In genomic region chr2:168691774-168692173, GRCm38 (mm10) we compare ENCODE assay signal across 9 mouse cellular contexts. TPM values are rescaled to one million over a fixed set of nuclear protein-coding genes. Genes with fewer than 3 reads are reported as not detected.
DNase-seq lines count a peak whose midpoint lies in the region; ATAC-seq and TF ChIP-seq lines count a peak whose summit lies in the region.
"Had no signal": no experiment of that assay in that cellular context is flagged by ENCODE, and none has a peak within 500 bp of the region (broad histone marks: within the 10 kb centered on the region; RNA-seq: fewer than 3 reads in every experiment).

No protein-coding gene starts in this region.

- in situ Hi-C loops in ES-E14 (cut with MboI; ENCODE audit: low sequenced_read_pairs in 2 of 2, unreplicated experiment in 2 of 2): loop anchor here (25.0 kb wide), 1 partner anchor 171 kb away; no protein-coding TSS in a partner anchor

- 47% methylated on average over 6 of the region's 6 CpGs for whole genome bisulfite sequencing in forebrain, embryonic 15.5 days
- 25% methylated on average over 6 of the region's 6 CpGs for WGBS in intestine, embryonic 15.5 days
- WGBS in lung, adult 2 months: 42% methylated on average over 6 of the region's 6 CpGs

- H3K4me3 ChIP-seq in ES-E14 (ENCODE audit: insufficient read depth in 1 of 2, low read depth in 1 of 2, low read length in 2 of 2, poor library complexity in 1 of 2, severe bottlenecking in 1 of 2): no peak overlapping the region
- no peak overlapping the region for H3K4me3 ChIP-seq in forebrain, embryonic 15.5 days
- no peak overlapping the region for H3K4me3 ChIP-seq in intestine, embryonic 15.5 days (replicated peaks)
- no peak overlapping the region for H3K4me3 ChIP-seq in lung, adult 2 months (replicated peaks; ENCODE audit: extremely low read depth, low read depth, low read length)
- H3K4me3 ChIP-seq: heart, embryonic 13.5 days had no signal

- no peak overlapping the region for H3K9ac ChIP-seq in ES-E14 (ENCODE audit: insufficient read depth, low read depth, low read length, poor library complexity, severe bottlenecking)
- H3K9ac ChIP-seq in forebrain, embryonic 15.5 days (replicated peaks): no peak overlapping the region
- no peak overlapping the region for H3K9ac ChIP-seq in intestine, embryonic 15.5 days
- H3K9ac ChIP-seq: heart, embryonic 13.5 days had no signal

- no peaks in the 10 kb centered on the region for H3K9me3 ChIP-seq in ES-E14 (ENCODE audit: control insufficient read depth, insufficient read depth, low read depth, low read length)
- no peaks in the 10 kb centered on the region for H3K9me3 ChIP-seq in forebrain, embryonic 15.5 days
- no peaks in the 10 kb centered on the region for H3K9me3 ChIP-seq in intestine, embryonic 15.5 days

- TF ChIP-seq CTCF in lung, adult 2 months (IDR thresholded peaks at IDR 0.05; ENCODE audit: insufficient read depth, low read length): peak; percentile 79

- H3K36me3 ChIP-seq in ES-E14 (ENCODE audit: control insufficient read depth, insufficient read depth, low read length, poor library complexity, severe bottlenecking): no peaks in the 10 kb centered on the region
- peaks cover 24% of the 10 kb centered on the region; the same call in 1 of the 2 replicates for H3K36me3 ChIP-seq in forebrain, embryonic 15.5 days
- H3K36me3 ChIP-seq in intestine, embryonic 15.5 days: peaks cover 4% of the 10 kb centered on the region; the same call in 1 of the 2 replicates

- H3K27me3 ChIP-seq in forebrain, embryonic 15.5 days: no peaks in the 10 kb centered on the region
- H3K27me3 ChIP-seq in intestine, embryonic 15.5 days (replicated peaks): no peaks in the 10 kb centered on the region

- peak; percentile 68 for DNase-seq in 416B (ENCODE audit: low read depth)
- DNase-seq in ES-E14 (ENCODE audit: low read depth, low spot score): peak; percentile 85
- peak; percentile 50 for DNase-seq in cerebellum, adult 11-12 months
- peak; percentile 61 for DNase-seq in lung, adult 2 months
- DNase-seq in right cerebral cortex, postnatal 14 days: peak; percentile 66

- TF ChIP-seq POLR2A in lung, adult 2 months (IDR thresholded peaks at IDR 0.05; ENCODE audit: borderline replicate concordance, extremely low read depth, low read depth, low read length): no peak

- H3K4me2 ChIP-seq in forebrain, embryonic 15.5 days (replicated peaks): no peak overlapping the region
- no peak overlapping the region for H3K4me2 ChIP-seq in intestine, embryonic 15.5 days (replicated peaks)
- H3K4me2 ChIP-seq: heart, embryonic 13.5 days had no signal

- no peak overlapping the region for H3K27ac ChIP-seq in ES-E14 (ENCODE audit: insufficient read depth, low read depth, low read length, poor library complexity, severe bottlenecking)
- H3K27ac ChIP-seq in forebrain, embryonic 15.5 days (replicated peaks): no peak overlapping the region
- no peak overlapping the region for H3K27ac ChIP-seq in intestine, embryonic 15.5 days
- H3K27ac ChIP-seq: heart, embryonic 13.5 days had no signal

- H3K4me1 ChIP-seq in ES-E14 (ENCODE audit: control insufficient read depth in 2 of 2, insufficient read depth in 2 of 2, low read length in 2 of 2, poor library complexity in 1 of 2): peaks cover 14 to 19% of the 10 kb centered on the region in 2 experiments
- peaks cover 12% of the 10 kb centered on the region for H3K4me1 ChIP-seq in forebrain, embryonic 15.5 days
- peaks cover 5% of the 10 kb centered on the region; the same call in 1 of the 2 replicates for H3K4me1 ChIP-seq in intestine, embryonic 15.5 days (replicated peaks)
- H3K4me1 ChIP-seq in lung, adult 2 months (ENCODE audit: control insufficient read depth, insufficient read depth, low read length): no peaks in the 10 kb centered on the region

- ATAC-seq in forebrain, embryonic 15.5 days (replicated peaks): peak; percentile 45; the same call in 1 of the 2 replicates
- ATAC-seq in intestine, embryonic 15.5 days: peak; percentile 80
- no peak for ATAC-seq in monocyte, adult 5-6 weeks (replicated peaks; ENCODE audit: insufficient number of reproducible peaks, low FRiP score, low TSS enrichment, poor library complexity, severe bottlenecking)

TF ChIP-seq in ES-E14, 5 proteins besides CTCF, POLR2A, EP300 and RAD21:
- 0 out of 2 replicates have a peak, but pooled peaks have one; percentile 33 for TF ChIP-seq ZC3H11A (IDR thresholded peaks at IDR 0.05; ENCODE audit: borderline replicate concordance, low read depth, low read length)
- no peak for TF ChIP-seq MAFK (IDR thresholded peaks at IDR 0.05; ENCODE audit: insufficient read depth, low read depth, low read length)

RNA-seq across cellular contexts. Expression of gene Atp9a, which starts 50.4 kb away (rescaled TPM):
- 41.5 and 84.5 TPM in 2 replicates for total RNA-seq in ES-E14 (2012; rRNA removed)
- polyA plus RNA-seq in forebrain, embryonic 15.5 days (2015; fragmentation: Nextera tagmentation; extraction: Ambion mirVana): 60.4 and 91.5 TPM in 2 replicates
- polyA plus RNA-seq in intestine, embryonic 15.5 days (2015; fragmentation: Nextera tagmentation; extraction: Ambion mirVana): 23.4 and 24.9 TPM in 2 replicates
- polyA plus RNA-seq in lung, adult 2 months (2012; rRNA removed): 72.9 and 74.9 TPM in 2 replicates
- total RNA-seq in monocyte, adult 5-6 weeks (2017): 0.32 to 1.3 TPM (median 0.38 TPM) in 3 replicates
